In genomic region chr17:74264333-74265155, GRCm38 (mm10) we compare ENCODE assay signal across 7 mouse cellular contexts. TPM values are rescaled to one million over a fixed set of nuclear protein-coding genes. Genes with fewer than 3 reads are reported as not detected.
DNase-seq lines count a peak whose midpoint lies in the region; ATAC-seq lines count a peak whose summit lies in the region.

No protein-coding gene starts in this region.

- peaks cover 20% of the 10 kb centered on the region for H3K4me1 ChIP-seq in embryonic facial prominence, embryonic 12.5 days
- H3K4me1 ChIP-seq in heart, embryonic 15.5 days (replicated peaks), result peaks cover 23% of the 10 kb centered on the region
- H3K4me1 ChIP-seq in limb, embryonic 12.5 days (replicated peaks), result peaks cover 35% of the 10 kb centered on the region
- H3K4me1 ChIP-seq in neural tube, embryonic 15.5 days, result peaks cover 30% of the 10 kb centered on the region

- no peak overlapping the region for H3K9ac ChIP-seq in embryonic facial prominence, embryonic 12.5 days
- no peak overlapping the region for H3K9ac ChIP-seq in heart, embryonic 15.5 days
- no peak overlapping the region for H3K9ac ChIP-seq in limb, embryonic 12.5 days (replicated peaks)
- H3K9ac ChIP-seq in neural tube, embryonic 15.5 days (replicated peaks), result no peak overlapping the region

- no peak overlapping the region for H3K4me2 ChIP-seq in embryonic facial prominence, embryonic 12.5 days (replicated peaks)
- H3K4me2 ChIP-seq in heart, embryonic 15.5 days, result no peak overlapping the region
- H3K4me2 ChIP-seq in limb, embryonic 12.5 days, result peak overlapping the region; percentile 10; the same call in 1 of the 2 replicates
- H3K4me2 ChIP-seq in neural tube, embryonic 15.5 days, result peak overlapping the region; percentile 15

- no peaks in the 10 kb centered on the region for H3K27me3 ChIP-seq in embryonic facial prominence, embryonic 12.5 days
- no peaks in the 10 kb centered on the region for H3K27me3 ChIP-seq in heart, embryonic 15.5 days
- no peaks in the 10 kb centered on the region for H3K27me3 ChIP-seq in limb, embryonic 12.5 days
- H3K27me3 ChIP-seq in neural tube, embryonic 15.5 days (replicated peaks), result no peaks in the 10 kb centered on the region

- H3K36me3 ChIP-seq in embryonic facial prominence, embryonic 12.5 days, result no peaks in the 10 kb centered on the region
- H3K36me3 ChIP-seq in heart, embryonic 15.5 days, result no peaks in the 10 kb centered on the region
- 0 out of 2 replicates have a peak, but pooled peaks cover under 1% of the 10 kb centered on the region for H3K36me3 ChIP-seq in limb, embryonic 12.5 days
- H3K36me3 ChIP-seq in neural tube, embryonic 15.5 days, result no peaks in the 10 kb centered on the region

- 0 out of 2 replicates have a peak overlapping the region, but pooled peaks have one; percentile 0 for H3K27ac ChIP-seq in embryonic facial prominence, embryonic 12.5 days
- peak overlapping the region; percentile 65 for H3K27ac ChIP-seq in heart, embryonic 15.5 days
- H3K27ac ChIP-seq in limb, embryonic 12.5 days, result peak overlapping the region; percentile 66
- peak overlapping the region; percentile 74 for H3K27ac ChIP-seq in neural tube, embryonic 15.5 days (replicated peaks)

- peak; percentile 31 for DNase-seq in adipocyte (ENCODE audit: low spot score)
- no peak for DNase-seq in natural killer cell, adult 2 months (ENCODE audit: low spot score in 2 of 2)

- H3K4me3 ChIP-seq in embryonic facial prominence, embryonic 12.5 days, result no peak overlapping the region
- no peak overlapping the region for H3K4me3 ChIP-seq in heart, embryonic 15.5 days
- H3K4me3 ChIP-seq in limb, embryonic 12.5 days (replicated peaks), result no peak overlapping the region
- no peak overlapping the region for H3K4me3 ChIP-seq in neural tube, embryonic 15.5 days (replicated peaks)

- ATAC-seq in embryonic facial prominence, embryonic 12.5 days (ENCODE audit: insufficient number of reproducible peaks, insufficient read depth, low FRiP score, low TSS enrichment), result no peak
- ATAC-seq in heart, embryonic 15.5 days (replicated peaks; ENCODE audit: insufficient number of reproducible peaks, insufficient read depth, low FRiP score, low read depth), result no peak
- no peak; the same call in 1 of the 2 replicates for ATAC-seq in limb, embryonic 12.5 days (ENCODE audit: insufficient number of reproducible peaks, insufficient read depth, low FRiP score, low TSS enrichment, low read depth)
- ATAC-seq in neural tube, embryonic 15.5 days (ENCODE audit: low FRiP score), result peak; percentile 48; the same call in 1 of the 2 replicates
- no peak for ATAC-seq in CD4-positive, CD25-positive, alpha-beta regulatory T cell, adult 4 months

- WGBS in embryonic facial prominence, embryonic 12.5 days, result 72% methylated on average over 3 of the region's 3 CpGs
- 52% methylated on average over 3 of the region's 3 CpGs for WGBS in heart, embryonic 15.5 days
- 28% methylated on average over 3 of the region's 3 CpGs for WGBS in limb, embryonic 12.5 days
- 26% methylated on average over 3 of the region's 3 CpGs for WGBS in neural tube, embryonic 15.5 days

- no peaks in the 10 kb centered on the region for H3K9me3 ChIP-seq in embryonic facial prominence, embryonic 12.5 days
- no peaks in the 10 kb centered on the region for H3K9me3 ChIP-seq in heart, embryonic 15.5 days (replicated peaks)
- no peaks in the 10 kb centered on the region for H3K9me3 ChIP-seq in limb, embryonic 12.5 days
- H3K9me3 ChIP-seq in neural tube, embryonic 15.5 days (replicated peaks), result no peaks in the 10 kb centered on the region

RNA-seq across cellular contexts. Expression of gene Memo1, which starts 30.8 kb away (rescaled TPM):
- 77.9 and 83.7 TPM in 2 replicates for polyA plus RNA-seq in embryonic facial prominence, embryonic 12.5 days (2016; fragmentation: Nextera tagmentation; extraction: Ambion mirVana)
- 59.8 and 64.1 TPM in 2 replicates for polyA plus RNA-seq in heart, embryonic 15.5 days (2015; fragmentation: Nextera tagmentation; extraction: Ambion mirVana)
- polyA plus RNA-seq in limb, embryonic 12.5 days (2016; fragmentation: Nextera tagmentation; extraction: Ambion mirVana), result 77.7 and 80.1 TPM in 2 replicates
- polyA plus RNA-seq in neural tube, embryonic 15.5 days (2015; fragmentation: Nextera tagmentation; extraction: Ambion mirVana), result 56.6 and 63.5 TPM in 2 replicates
- 10 to 100 TPM; 37.0 to 47.0 TPM for polyA plus RNA-seq in CD4-positive, CD25-positive, alpha-beta regulatory T cell, adult 4 months (2017; shearing (Covaris generic))

RNA-seq across cellular contexts. Expression of gene Dpy30, which starts 59.2 kb away (rescaled TPM):
- polyA plus RNA-seq in embryonic facial prominence, embryonic 12.5 days (2016; fragmentation: Nextera tagmentation; extraction: Ambion mirVana), result 233 and 238 TPM in 2 replicates
- 156 and 195 TPM in 2 replicates for polyA plus RNA-seq in heart, embryonic 15.5 days (2015; fragmentation: Nextera tagmentation; extraction: Ambion mirVana)
- polyA plus RNA-seq in limb, embryonic 12.5 days (2016; fragmentation: Nextera tagmentation; extraction: Ambion mirVana), result 274 and 295 TPM in 2 replicates
- 236 and 249 TPM in 2 replicates for polyA plus RNA-seq in neural tube, embryonic 15.5 days (2015; fragmentation: Nextera tagmentation; extraction: Ambion mirVana)
- polyA plus RNA-seq in CD4-positive, CD25-positive, alpha-beta regulatory T cell, adult 4 months (2017; shearing (Covaris generic)), result 100 to 1,000 TPM; 134 to 146 TPM

Comparison
In these comparisons a context has a peak if more than half of its experiments do, and no peak if none do; other contexts are left out.
1. H3K27ac ChIP-seq: peak in every context shown above with its lines; median percentile 74 in neural tube, embryonic 15.5 days; 66 in limb, embryonic 12.5 days; 65 in heart, embryonic 15.5 days; 0 in embryonic facial prominence, embryonic 12.5 days.
2. H3K4me2 ChIP-seq: peak in limb, embryonic 12.5 days (single experiment) and neural tube, embryonic 15.5 days (single experiment); none in embryonic facial prominence, embryonic 12.5 days (single experiment) and heart, embryonic 15.5 days (single experiment).